Mouse (Mus musculus): ENCODE measurements around the gene BC005561. TPM values are rescaled to one million over a fixed set of nuclear protein-coding genes. Genes with fewer than 3 reads are reported as not detected.

The BC005561 gene
- total RNA-seq, 1 experiment: 7.6 TPM

- Histone ChIP-seq H3K27ac (ENCODE audit: insufficient read depth, low read depth, low read length, poor library complexity, severe bottlenecking) (no peak overlapping the region), H3K36me3 (ENCODE audit: control insufficient read depth, insufficient read depth, low read length, poor library complexity, severe bottlenecking) (peaks cover 13% of the 10 kb centered on the region), H3K4me3 (ENCODE audit: insufficient read depth in 1 of 2, low read depth in 1 of 2, low read length in 2 of 2, poor library complexity in 1 of 2, severe bottlenecking in 1 of 2) (no peak overlapping the region), H3K9me3 (ENCODE audit: control insufficient read depth, insufficient read depth, low read depth, low read length) (no peaks in the 10 kb centered on the region), H3K9ac (ENCODE audit: insufficient read depth, low read depth, low read length, poor library complexity, severe bottlenecking) (no peak overlapping the region), H3K4me1 (ENCODE audit: control insufficient read depth in 2 of 2, insufficient read depth in 2 of 2, low read length in 2 of 2, poor library complexity in 1 of 2) (no peaks in the 10 kb centered on the region)
- no peak for DNase-seq (ENCODE audit: low read depth, low spot score)
- in situ Hi-C loops (cut with MboI; ENCODE audit: low sequenced_read_pairs in 2 of 2, unreplicated experiment in 2 of 2): no loop called here
- TF ChIP-seq HCFC1 (IDR thresholded peaks at IDR 0.05; ENCODE audit: borderline replicate concordance, insufficient read depth, low read length): no peak
- TF ChIP-seq MAFK (IDR thresholded peaks at IDR 0.05; ENCODE audit: insufficient read depth, low read depth, low read length): no peak
- no peak for TF ChIP-seq ZNF384 (IDR thresholded peaks at IDR 0.05; ENCODE audit: low read depth, low read length)
- no peak for TF ChIP-seq CHD2 (IDR thresholded peaks at IDR 0.05; ENCODE audit: low read depth, low read length)
Observed at GRCm38 (mm10) chr5:104491561-104491960, 16.6 kb upstream of the BC005561 start.

- Histone ChIP-seq H3K9ac (ENCODE audit: insufficient read depth, low read depth, low read length, poor library complexity, severe bottlenecking) (no peak overlapping the region), H3K4me3 (ENCODE audit: insufficient read depth in 1 of 2, low read depth in 1 of 2, low read length in 2 of 2, poor library complexity in 1 of 2, severe bottlenecking in 1 of 2) (no peak overlapping the region), H3K27ac (ENCODE audit: insufficient read depth, low read depth, low read length, poor library complexity, severe bottlenecking) (no peak overlapping the region), H3K4me1 (ENCODE audit: control insufficient read depth in 2 of 2, insufficient read depth in 2 of 2, low read length in 2 of 2, poor library complexity in 1 of 2) (peaks cover 0 to 2% of the 10 kb centered on the region in 2 experiments; a peak in 1 of 4 replicates), H3K9me3 (ENCODE audit: control insufficient read depth, insufficient read depth, low read depth, low read length) (no peaks in the 10 kb centered on the region), H3K36me3 (ENCODE audit: control insufficient read depth, insufficient read depth, low read length, poor library complexity, severe bottlenecking) (peaks cover 5% of the 10 kb centered on the region; the same call in 1 of the 2 replicates)
- no peak for DNase-seq (ENCODE audit: low read depth, low spot score)
- in situ Hi-C loops (cut with MboI; ENCODE audit: low sequenced_read_pairs in 2 of 2, unreplicated experiment in 2 of 2): no loop called here
- TF ChIP-seq HCFC1 (IDR thresholded peaks at IDR 0.05; ENCODE audit: borderline replicate concordance, insufficient read depth, low read length) (no peak), ZC3H11A (IDR thresholded peaks at IDR 0.05; ENCODE audit: borderline replicate concordance, low read depth, low read length) (no peak), CHD2 (IDR thresholded peaks at IDR 0.05; ENCODE audit: low read depth, low read length) (no peak), ZNF384 (IDR thresholded peaks at IDR 0.05; ENCODE audit: low read depth, low read length) (no peak), MAFK (IDR thresholded peaks at IDR 0.05; ENCODE audit: insufficient read depth, low read depth, low read length) (no peak)
Observed at GRCm38 (mm10) chr5:104504883-104505282, 3.3 kb upstream of the BC005561 start.

- Histone ChIP-seq H3K4me3 (ENCODE audit: insufficient read depth in 1 of 2, low read depth in 1 of 2, low read length in 2 of 2, poor library complexity in 1 of 2, severe bottlenecking in 1 of 2) (peak overlapping the region in 1 of 2 experiments; percentile 57; a peak in 2 of 4 replicates), H3K36me3 (ENCODE audit: control insufficient read depth, insufficient read depth, low read length, poor library complexity, severe bottlenecking) (0 out of 2 replicates have a peak, but pooled peaks cover 3% of the 10 kb centered on the region), H3K27ac (ENCODE audit: insufficient read depth, low read depth, low read length, poor library complexity, severe bottlenecking) (no peak overlapping the region), H3K9me3 (ENCODE audit: control insufficient read depth, insufficient read depth, low read depth, low read length) (no peaks in the 10 kb centered on the region), H3K4me1 (ENCODE audit: control insufficient read depth in 2 of 2, insufficient read depth in 2 of 2, low read length in 2 of 2, poor library complexity in 1 of 2) (peaks cover 0 to 2% of the 10 kb centered on the region in 2 experiments; a peak in 1 of 4 replicates), H3K9ac (ENCODE audit: insufficient read depth, low read depth, low read length, poor library complexity, severe bottlenecking) (no peak overlapping the region)
- in situ Hi-C loops (cut with MboI; ENCODE audit: low sequenced_read_pairs in 2 of 2, unreplicated experiment in 2 of 2): no loop called here
- no peak for DNase-seq (ENCODE audit: low read depth, low spot score)
- no peak for TF ChIP-seq MAFK (IDR thresholded peaks at IDR 0.05; ENCODE audit: insufficient read depth, low read depth, low read length)
- no peak for TF ChIP-seq ZC3H11A (IDR thresholded peaks at IDR 0.05; ENCODE audit: borderline replicate concordance, low read depth, low read length)
- no peak for TF ChIP-seq HCFC1 (IDR thresholded peaks at IDR 0.05; ENCODE audit: borderline replicate concordance, insufficient read depth, low read length)
- no peak for TF ChIP-seq ZNF384 (IDR thresholded peaks at IDR 0.05; ENCODE audit: low read depth, low read length)
- TF ChIP-seq CHD2 (IDR thresholded peaks at IDR 0.05; ENCODE audit: low read depth, low read length): no peak
Observed at GRCm38 (mm10) chr5:104507829-104508194, 340 bp upstream of the BC005561 start.

GRCm38 (mm10) chr5:104511211-104511610 is 3.1 kb downstream of the BC005561 start:
- TF ChIP-seq ZNF384 (IDR thresholded peaks at IDR 0.05; ENCODE audit: low read depth, low read length) (no peak), MAFK (IDR thresholded peaks at IDR 0.05; ENCODE audit: insufficient read depth, low read depth, low read length) (no peak), HCFC1 (IDR thresholded peaks at IDR 0.05; ENCODE audit: borderline replicate concordance, insufficient read depth, low read length) (no peak)
- Histone ChIP-seq H3K27ac (ENCODE audit: insufficient read depth, low read depth, low read length, poor library complexity, severe bottlenecking) (no peak overlapping the region), H3K4me3 (ENCODE audit: insufficient read depth in 1 of 2, low read depth in 1 of 2, low read length in 2 of 2, poor library complexity in 1 of 2, severe bottlenecking in 1 of 2) (no peak overlapping the region), H3K4me1 (ENCODE audit: control insufficient read depth in 2 of 2, insufficient read depth in 2 of 2, low read length in 2 of 2, poor library complexity in 1 of 2) (peaks cover 0 to 2% of the 10 kb centered on the region in 2 experiments; a peak in 1 of 4 replicates), H3K36me3 (ENCODE audit: control insufficient read depth, insufficient read depth, low read length, poor library complexity, severe bottlenecking) (no peaks in the 10 kb centered on the region), H3K9ac (ENCODE audit: insufficient read depth, low read depth, low read length, poor library complexity, severe bottlenecking) (no peak overlapping the region), H3K9me3 (ENCODE audit: control insufficient read depth, insufficient read depth, low read depth, low read length) (no peaks in the 10 kb centered on the region)
- in situ Hi-C loops (cut with MboI; ENCODE audit: low sequenced_read_pairs in 2 of 2, unreplicated experiment in 2 of 2): no loop called here
- no peak for DNase-seq (ENCODE audit: low read depth, low spot score)

- no peak overlapping the region for H3K4me3 ChIP-seq (ENCODE audit: insufficient read depth in 1 of 2, low read depth in 1 of 2, low read length in 2 of 2, poor library complexity in 1 of 2, severe bottlenecking in 1 of 2)
- H3K36me3 ChIP-seq (ENCODE audit: control insufficient read depth, insufficient read depth, low read length, poor library complexity, severe bottlenecking): peaks cover 11% of the 10 kb centered on the region; the same call in 1 of the 2 replicates
- no peaks in the 10 kb centered on the region for H3K9me3 ChIP-seq (ENCODE audit: control insufficient read depth, insufficient read depth, low read depth, low read length)
- H3K9ac ChIP-seq (ENCODE audit: insufficient read depth, low read depth, low read length, poor library complexity, severe bottlenecking): no peak overlapping the region
- TF ChIP-seq HCFC1 (IDR thresholded peaks at IDR 0.05; ENCODE audit: borderline replicate concordance, insufficient read depth, low read length): no peak
- TF ChIP-seq ZNF384 (IDR thresholded peaks at IDR 0.05; ENCODE audit: low read depth, low read length): no peak
- TF ChIP-seq ZC3H11A (IDR thresholded peaks at IDR 0.05; ENCODE audit: borderline replicate concordance, low read depth, low read length): no peak
- TF ChIP-seq CHD2 (IDR thresholded peaks at IDR 0.05; ENCODE audit: low read depth, low read length): no peak
- no peak for TF ChIP-seq MAFK (IDR thresholded peaks at IDR 0.05; ENCODE audit: insufficient read depth, low read depth, low read length)
- in situ Hi-C loops (cut with MboI; ENCODE audit: low sequenced_read_pairs in 2 of 2, unreplicated experiment in 2 of 2): no loop called here
- H3K4me1 ChIP-seq (ENCODE audit: control insufficient read depth in 2 of 2, insufficient read depth in 2 of 2, low read length in 2 of 2, poor library complexity in 1 of 2): no peaks in the 10 kb centered on the region
- no peak overlapping the region for H3K27ac ChIP-seq (ENCODE audit: insufficient read depth, low read depth, low read length, poor library complexity, severe bottlenecking)
- DNase-seq (ENCODE audit: low read depth, low spot score): no peak
Observed at GRCm38 (mm10) chr5:104538612-104539011, 30.5 kb downstream of the BC005561 start.

Measured in ES-E14 (cell line).